In the genomic region with DNA sequence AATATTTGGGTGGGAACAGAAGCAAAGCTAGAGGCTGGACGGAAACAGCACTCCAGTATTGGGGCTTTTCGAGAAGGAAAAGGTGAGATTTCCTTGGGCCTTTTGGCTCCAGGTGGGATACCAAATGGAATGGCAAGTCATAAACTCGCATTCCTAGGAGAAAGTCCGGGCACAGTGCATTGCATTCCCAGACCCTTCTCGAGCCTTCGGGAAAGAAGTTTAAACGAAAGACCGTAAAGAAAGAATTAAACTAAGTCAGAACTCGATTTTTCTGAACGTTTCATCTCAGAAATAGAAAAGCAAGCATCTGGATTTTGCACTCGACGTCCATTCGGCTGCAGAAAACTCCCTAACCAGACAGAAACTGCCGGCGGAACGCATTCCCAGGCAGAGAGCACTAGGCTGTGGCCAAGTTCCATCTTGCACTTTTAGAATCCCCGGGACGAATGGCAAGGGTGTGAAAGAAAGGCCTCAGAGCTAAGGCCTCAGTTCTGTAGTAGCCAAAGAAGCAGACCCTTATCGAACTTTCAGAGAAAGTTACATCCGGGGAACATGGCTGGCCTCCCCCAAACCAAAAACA, we compare ENCODE assay signal across 9 mouse cellular contexts. TPM values are rescaled to one million over a fixed set of nuclear protein-coding genes. Genes with fewer than 3 reads are reported as not detected.
DNase-seq lines count a peak whose midpoint lies in the region; ATAC-seq and TF ChIP-seq lines count a peak whose summit lies in the region.
"Had no signal": no experiment of that assay in that cellular context is flagged by ENCODE, and none has a peak within 500 bp of the region (broad histone marks: within the 10 kb centered on the region; RNA-seq: fewer than 3 reads in every experiment).

No protein-coding gene starts in this region.

- no peak for TF ChIP-seq CTCF in lung, embryonic 14.5 days (IDR thresholded peaks at IDR 0.05; ENCODE audit: low read depth)
- TF ChIP-seq CTCF in lung, postnatal 0 days (IDR thresholded peaks at IDR 0.05), result no peak
- TF ChIP-seq CTCF in thymus, adult 2 months (IDR thresholded peaks at IDR 0.05; ENCODE audit: borderline replicate concordance, control insufficient read depth, extremely low read depth, insufficient read depth, low read length, poor library complexity), result no peak

- H3K4me2 ChIP-seq in lung, embryonic 14.5 days, result peak overlapping the region; percentile 54; the same call in 1 of the 2 replicates
- H3K4me2 ChIP-seq in lung, postnatal 0 days (replicated peaks; ENCODE audit: low read depth, low read length), result no peak overlapping the region
- H3K4me2 ChIP-seq in hindbrain, embryonic 14.5 days (replicated peaks), result 0 out of 2 replicates have a peak overlapping the region, but pooled peaks have one; percentile 44
- H3K4me2 ChIP-seq in midbrain, embryonic 16.5 days (ENCODE audit: low read length), result peak overlapping the region; percentile 63

- WGBS in lung, embryonic 14.5 days, result 4% methylated on average over 20 of the region's 20 CpGs
- WGBS in lung, postnatal 0 days, result 5% methylated on average over 20 of the region's 20 CpGs
- WGBS in hindbrain, embryonic 14.5 days, result 3% methylated on average over 20 of the region's 20 CpGs
- WGBS in midbrain, embryonic 16.5 days, result 10% methylated on average over 20 of the region's 20 CpGs
- WGBS in thymus, adult 2 months, result 8% methylated on average over 20 of the region's 20 CpGs

- H3K9ac ChIP-seq in lung, embryonic 14.5 days, result no peak overlapping the region
- H3K9ac ChIP-seq in lung, postnatal 0 days (replicated peaks; ENCODE audit: low read depth), result no peak overlapping the region
- no peak overlapping the region for H3K9ac ChIP-seq in hindbrain, embryonic 14.5 days
- no peak overlapping the region for H3K9ac ChIP-seq in midbrain, embryonic 16.5 days (ENCODE audit: low read depth, low read length)

- H3K9me3 ChIP-seq in lung, embryonic 14.5 days (ENCODE audit: low read depth, low read length), result no peaks in the 10 kb centered on the region
- no peaks in the 10 kb centered on the region for H3K9me3 ChIP-seq in lung, postnatal 0 days (ENCODE audit: low read length)
- H3K9me3 ChIP-seq in hindbrain, embryonic 14.5 days (ENCODE audit: control insufficient read depth, low read length), result no peaks in the 10 kb centered on the region
- no peaks in the 10 kb centered on the region for H3K9me3 ChIP-seq in midbrain, embryonic 16.5 days (replicated peaks; ENCODE audit: control insufficient read depth, low read length, poor library complexity, severe bottlenecking)

- TF ChIP-seq POLR2A in thymus, adult 2 months (IDR thresholded peaks at IDR 0.05; ENCODE audit: control insufficient read depth, extremely low read depth, insufficient read depth, low read length, poor library complexity), result no peak

- TF ChIP-seq EP300 in lung, postnatal 0 days (IDR thresholded peaks at IDR 0.05), result no peak

- no peak for ATAC-seq in lung, embryonic 14.5 days (ENCODE audit: insufficient read depth)
- ATAC-seq in lung, postnatal 0 days, result no peak
- no peak for ATAC-seq in hindbrain, embryonic 14.5 days (ENCODE audit: low FRiP score)
- no peak for ATAC-seq in midbrain, embryonic 16.5 days

- H3K27ac ChIP-seq in lung, embryonic 14.5 days (ENCODE audit: low read depth), result no peak overlapping the region
- H3K27ac ChIP-seq in lung, postnatal 0 days (ENCODE audit: low read length), result no peak overlapping the region
- H3K27ac ChIP-seq in hindbrain, embryonic 14.5 days, result no peak overlapping the region
- peak overlapping the region; percentile 53 for H3K27ac ChIP-seq in midbrain, embryonic 16.5 days (ENCODE audit: low read length)
- H3K27ac ChIP-seq in thymus, adult 2 months (ENCODE audit: control insufficient read depth, insufficient read depth, low read length), result no peak overlapping the region
- H3K27ac ChIP-seq: gastrocnemius, adult 2 months had no signal

- peak; percentile 22 for DNase-seq in embryo, embryonic 10 days (ENCODE audit: low spot score)
- DNase-seq in embryo, embryonic 11 days, result no peak
- DNase-seq in lung, embryonic 14.5 days, result peak; percentile 41
- no peak for DNase-seq in lung, postnatal 0 days (ENCODE audit: low spot score)
- DNase-seq in hindbrain, embryonic 14.5 days (ENCODE audit: low spot score), result peak; percentile 46
- no peak for DNase-seq in lung, adult 18-20 months
- DNase-seq in thymus, adult 2 months, result no peak
- DNase-seq: gastrocnemius, adult 2 months had no signal

- peaks cover 93% of the 10 kb centered on the region for H3K27me3 ChIP-seq in lung, embryonic 14.5 days (ENCODE audit: insufficient read depth, low read length)
- peaks cover 98% of the 10 kb centered on the region for H3K27me3 ChIP-seq in lung, postnatal 0 days (replicated peaks; ENCODE audit: insufficient read depth, low read length)
- H3K27me3 ChIP-seq in hindbrain, embryonic 14.5 days (ENCODE audit: control insufficient read depth, insufficient read depth, low read length), result peaks cover 90% of the 10 kb centered on the region
- H3K27me3 ChIP-seq in midbrain, embryonic 16.5 days (ENCODE audit: control insufficient read depth, insufficient read depth, low read depth, low read length), result peaks cover 18% of the 10 kb centered on the region
- H3K27me3 ChIP-seq in thymus, adult 2 months (ENCODE audit: control insufficient read depth, insufficient read depth, low read length), result peaks cover 49% of the 10 kb centered on the region

- no peaks in the 10 kb centered on the region for H3K36me3 ChIP-seq in lung, embryonic 14.5 days (ENCODE audit: insufficient read depth)
- no peaks in the 10 kb centered on the region for H3K36me3 ChIP-seq in lung, postnatal 0 days (ENCODE audit: insufficient read depth, low read length)
- no peaks in the 10 kb centered on the region for H3K36me3 ChIP-seq in hindbrain, embryonic 14.5 days (replicated peaks; ENCODE audit: control insufficient read depth, insufficient read depth)
- no peaks in the 10 kb centered on the region for H3K36me3 ChIP-seq in midbrain, embryonic 16.5 days (ENCODE audit: control insufficient read depth, insufficient read depth, low read length)
- H3K36me3 ChIP-seq in thymus, adult 2 months (ENCODE audit: control insufficient read depth, insufficient read depth, low read length), result no peaks in the 10 kb centered on the region

- H3K4me1 ChIP-seq in lung, embryonic 14.5 days (ENCODE audit: insufficient read depth), result peaks cover 3% of the 10 kb centered on the region; the same call in 1 of the 2 replicates
- H3K4me1 ChIP-seq in lung, postnatal 0 days (ENCODE audit: insufficient read depth, low read depth, low read length), result peaks cover 8% of the 10 kb centered on the region
- H3K4me1 ChIP-seq in hindbrain, embryonic 14.5 days (replicated peaks; ENCODE audit: control insufficient read depth, insufficient read depth, low read length), result peaks cover 7% of the 10 kb centered on the region; the same call in 1 of the 2 replicates
- H3K4me1 ChIP-seq in midbrain, embryonic 16.5 days (ENCODE audit: control insufficient read depth, insufficient read depth, low read length), result peaks cover 21% of the 10 kb centered on the region
- H3K4me1 ChIP-seq in thymus, adult 2 months (replicated peaks; ENCODE audit: control insufficient read depth, insufficient read depth, low read length), result no peaks in the 10 kb centered on the region

- no peak overlapping the region; the same call in 1 of the 2 replicates for H3K4me3 ChIP-seq in lung, embryonic 14.5 days (ENCODE audit: low read depth, low read length)
- no peak overlapping the region; the same call in 1 of the 2 replicates for H3K4me3 ChIP-seq in lung, postnatal 0 days (ENCODE audit: low read depth, low read length)
- H3K4me3 ChIP-seq in hindbrain, embryonic 14.5 days (replicated peaks; ENCODE audit: low read length), result 0 out of 2 replicates have a peak overlapping the region, but pooled peaks have one; percentile 1
- peak overlapping the region; percentile 49; the same call in 1 of the 2 replicates for H3K4me3 ChIP-seq in midbrain, embryonic 16.5 days (ENCODE audit: low read depth, low read length)
- H3K4me3 ChIP-seq in thymus, adult 2 months (ENCODE audit: control insufficient read depth, insufficient read depth, low read length), result no peak overlapping the region

RNA-seq across cellular contexts. Expression of a gene that starts 5.0 kb away (rescaled TPM):
- polyA plus RNA-seq in lung, embryonic 14.5 days (2014; fragmentation: Nextera tagmentation; extraction: Ambion mirVana), result 0.38 and 0.39 TPM in 2 replicates
- polyA plus RNA-seq in lung, postnatal 0 days (2015; fragmentation: Nextera tagmentation; extraction: Ambion mirVana), result 0.20 and 0.21 TPM in 2 replicates
- 0.37 and 1.6 TPM in 2 replicates for polyA plus RNA-seq in hindbrain, embryonic 14.5 days (2014; fragmentation: Nextera tagmentation; extraction: Ambion mirVana)
- 9.8 and 11.0 TPM in 2 replicates for polyA plus RNA-seq in midbrain, embryonic 16.5 days (2015; fragmentation: Nextera tagmentation; extraction: Ambion mirVana)
- 0.03 and 0.09 TPM in 2 replicates for polyA plus RNA-seq in thymus, adult 2 months (2012; rRNA removed)

Comparison
In these comparisons a context has a peak if more than half of its experiments do, and no peak if none do; other contexts are left out.
1. DNase-seq: peak in embryo, embryonic 10 days (single experiment), lung, embryonic 14.5 days (single experiment) and hindbrain, embryonic 14.5 days (single experiment); none in embryo, embryonic 11 days (single experiment), lung, postnatal 0 days (single experiment), lung, adult 18-20 months (0 of 2) and thymus, adult 2 months (single experiment).
2. H3K4me3 ChIP-seq: peak in hindbrain, embryonic 14.5 days (single experiment) and midbrain, embryonic 16.5 days (single experiment); none in lung, embryonic 14.5 days (single experiment), lung, postnatal 0 days (single experiment) and thymus, adult 2 months (single experiment).